Mouse (Mus musculus): ENCODE measurements around the gene Tmem86b. TPM values are rescaled to one million over a fixed set of nuclear protein-coding genes. Genes with fewer than 3 reads are reported as not detected.

The Tmem86b gene
- 37.0 and 37.6 TPM in 2 replicates for polyA plus RNA-seq (2012; rRNA removed)

GRCm38 (mm10) chr7:4631031-4631430 is at the start of gene Tmem86b:
Gene Tmem86b (minus strand): TSS chr7:4631422.

GRCm38 (mm10) chr7:4658912-4659551 is 27.8 kb upstream of the Tmem86b start, which contains the start of gene Ppp6r1:
Gene Ppp6r1 (minus strand): TSS chr7:4659019.

GRCm38 (mm10) chr7:4603873-4604272 is 27.3 kb downstream of the Tmem86b start, which contains the start of gene Ptprh:
Gene Ptprh (minus strand): TSS chr7:4604041.

Other genes with a start within 250 kb of the Tmem86b start
- gene Gp6, start 233.7 kb downstream of the Tmem86b start, polyA plus RNA-seq (2012; rRNA removed), result 0.01 TPM in 1 of 2 replicates, not detected in the other
- gene Rdh13, start 185.8 kb downstream of the Tmem86b start, polyA plus RNA-seq (2012; rRNA removed), result 45.4 and 46.2 TPM in 2 replicates
- 3.7 and 5.0 TPM in 2 replicates for gene Eps8l1, start 170.7 kb downstream of the Tmem86b start, polyA plus RNA-seq (2012; rRNA removed)
- 71.2 and 86.7 TPM in 2 replicates for gene Ppp1r12c, start 129.7 kb downstream of the Tmem86b start, polyA plus RNA-seq (2012; rRNA removed)
- 1.8 and 16.1 TPM in 2 replicates for gene Tnnt1, start 115.0 kb downstream of the Tmem86b start, polyA plus RNA-seq (2012; rRNA removed)
- gene Tnni3, start 107.2 kb downstream of the Tmem86b start, polyA plus RNA-seq (2012; rRNA removed), result 3.9 and 4.7 TPM in 2 replicates
- gene Dnaaf3, start 99.0 kb downstream of the Tmem86b start, polyA plus RNA-seq (2012; rRNA removed), result 3.3 and 4.1 TPM in 2 replicates
- gene Syt5, start 83.9 kb downstream of the Tmem86b start, polyA plus RNA-seq (2012; rRNA removed), result 181 and 203 TPM in 2 replicates
- 3.0 and 3.2 TPM in 2 replicates for gene Ptprh, start 27.4 kb downstream of the Tmem86b start, polyA plus RNA-seq (2012; rRNA removed)
- gene Ppp6r1, start 27.6 kb upstream of the Tmem86b start, polyA plus RNA-seq (2012; rRNA removed), result 101 and 103 TPM in 2 replicates
- 102 and 104 TPM in 2 replicates for gene Hspbp1, start 53.6 kb upstream of the Tmem86b start, polyA plus RNA-seq (2012; rRNA removed)
- 143 and 158 TPM in 2 replicates for gene Brsk1, start 59.2 kb upstream of the Tmem86b start, polyA plus RNA-seq (2012; rRNA removed)
- 0.11 and 0.14 TPM in 2 replicates for gene Tmem150b, start 93.8 kb upstream of the Tmem86b start, polyA plus RNA-seq (2012; rRNA removed)
- 112 and 122 TPM in 2 replicates for gene Kmt5c, start 108.7 kb upstream of the Tmem86b start, polyA plus RNA-seq (2012; rRNA removed)
- gene Cox6b2, start 121.7 kb upstream of the Tmem86b start, polyA plus RNA-seq (2012; rRNA removed), result 29.6 and 43.1 TPM in 2 replicates
- 0.03 TPM in 1 of 2 replicates, not detected in the other for gene Fam71e2, start 139.9 kb upstream of the Tmem86b start, polyA plus RNA-seq (2012; rRNA removed)
- 0.49 and 0.62 TPM in 2 replicates for gene Il11, start 151.4 kb upstream of the Tmem86b start, polyA plus RNA-seq (2012; rRNA removed)
- gene Tmem190, start 151.5 kb upstream of the Tmem86b start, polyA plus RNA-seq (2012; rRNA removed), result not detected in 2 replicates
- 6.4 and 7.8 TPM in 2 replicates for gene Tmem238, start 158.2 kb upstream of the Tmem86b start, polyA plus RNA-seq (2012; rRNA removed)
- gene Rpl28, start 161.5 kb upstream of the Tmem86b start, polyA plus RNA-seq (2012; rRNA removed), result 289 and 373 TPM in 2 replicates
- gene Ube2s, start 181.2 kb upstream of the Tmem86b start, polyA plus RNA-seq (2012; rRNA removed), result 351 and 378 TPM in 2 replicates
- 155 and 178 TPM in 2 replicates for gene Shisa7, start 213.3 kb upstream of the Tmem86b start, polyA plus RNA-seq (2012; rRNA removed)
- gene Isoc2b, start 238.8 kb upstream of the Tmem86b start, polyA plus RNA-seq (2012; rRNA removed), result 2.4 and 3.1 TPM in 2 replicates
- gene Isoc2a, start 245.7 kb upstream of the Tmem86b start, polyA plus RNA-seq (2012; rRNA removed), result 6.4 and 7.5 TPM in 2 replicates